Mouse (Mus musculus) testis, adult 2 months (tissue): ENCODE data around the gene Ifrd1.

Source experiments
- CTCF ChIP-seq: fragments of 200-500 bp; IDR thresholded peaks from 2 replicates; pipeline ENCODE4 v1.5.1; 2012; ENCODE audit warnings: low read depth, mild to moderate bottlenecking, inconsistent platforms, low read length, moderate library complexity; ENCODE audit not compliant: control insufficient read depth, insufficient read depth, insufficient replicate concordance
- POLR2A ChIP-seq: fragments of 200-500 bp; IDR thresholded peaks from 2 replicates; pipeline ENCODE4 v1.6.1; 2012; ENCODE audit warnings: low read depth, mild to moderate bottlenecking, inconsistent platforms, low read length, moderate library complexity; ENCODE audit not compliant: control insufficient read depth

GRCm38 (mm10) chr12:40217776-40218175 is 30.5 kb downstream of the Ifrd1 start:
- no peak for TF ChIP-seq POLR2A
- TF ChIP-seq CTCF: no peak
